Mouse (Mus musculus) liver, postnatal 0 days (tissue): ENCODE measurements around the gene Auh.

Experiments
- CTCF ChIP-seq: sonication (generic); IDR thresholded peaks from 2 replicates; pipeline ENCODE4 v1.5.1; 2016; ENCODE audit warnings: antibody characterized with exemption, low read depth
- EP300 ChIP-seq: IDR thresholded peaks from 2 replicates; pipeline ENCODE4 v1.6.1; 2016; ENCODE audit warnings: antibody characterized with exemption, low read depth, mild to moderate bottlenecking

DNA sequence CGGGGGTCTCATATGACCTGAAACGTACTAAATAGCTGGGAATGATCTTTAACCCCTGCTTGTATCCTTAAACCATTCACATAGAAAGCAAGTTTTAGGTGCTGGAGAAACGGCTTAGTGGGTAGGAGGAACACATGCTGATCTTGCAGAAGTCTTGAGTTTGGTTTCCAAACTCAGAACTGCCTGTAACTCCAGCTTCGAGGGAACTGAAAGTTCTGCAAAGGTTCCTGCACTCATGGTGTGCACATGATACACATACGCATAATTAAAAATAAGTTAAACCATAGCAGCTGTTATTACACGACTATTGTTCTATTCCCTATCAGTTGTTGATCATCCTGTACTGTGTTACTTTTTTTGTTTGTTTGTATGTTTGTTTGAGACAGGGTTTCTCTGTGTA is 32.9 kb upstream of the Auh start:
- TF ChIP-seq CTCF (no peak), EP300 (no peak)
